Mouse (Mus musculus): ENCODE results near the gene Ttll11.
A peak's percentile ranks its signal among the peaks of the same experiment; 100 is the strongest.

Ttll11 gene

GRCm38 (mm10) chr2:35899135-35899474, 80.6 kb downstream of the Ttll11 start:
- DNase-seq = no peak

- DNase-seq = no peak
These were observed 81.1 kb downstream of the Ttll11 start for GRCm38 (mm10) chr2:35898425-35899134.

GRCm38 (mm10) chr2:35897125-35897524, 82.6 kb downstream of the Ttll11 start:
- no peak for DNase-seq

- DNase-seq = no peak
These were observed 85.2 kb downstream of the Ttll11 start for GRCm38 (mm10) chr2:35894512-35894911.

DNA sequence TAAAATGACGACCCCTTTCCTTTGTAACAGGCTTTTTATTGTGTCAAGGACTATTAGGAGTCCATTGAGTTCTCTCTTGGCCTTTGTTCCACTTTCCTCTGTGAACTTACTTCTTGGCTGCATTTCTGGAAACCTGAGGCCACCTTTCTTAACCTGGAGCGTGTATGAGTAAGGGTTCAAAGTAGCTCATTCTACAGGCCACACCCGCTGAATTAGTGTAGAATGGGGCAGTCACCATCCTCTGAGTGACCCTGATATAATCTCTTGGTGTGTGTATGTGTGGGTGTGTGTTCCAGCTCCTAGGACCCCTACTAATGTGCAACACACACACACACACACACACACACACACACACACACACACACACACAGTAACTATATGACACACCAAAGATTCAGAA, 89.1 kb downstream of the Ttll11 start:
- DNase-seq = no peak

GRCm38 (mm10) chr2:35889776-35890175, 89.9 kb downstream of the Ttll11 start:
- DNase-seq = no peak

- no peak for DNase-seq
These were observed 95.4 kb downstream of the Ttll11 start for GRCm38 (mm10) chr2:35884296-35884695.

GRCm38 (mm10) chr2:35882336-35882987, 97.3 kb downstream of the Ttll11 start:
- peak; percentile 60 for DNase-seq

- DNase-seq = no peak
These were observed 97.8 kb downstream of the Ttll11 start for GRCm38 (mm10) chr2:35881896-35882295.

DNA sequence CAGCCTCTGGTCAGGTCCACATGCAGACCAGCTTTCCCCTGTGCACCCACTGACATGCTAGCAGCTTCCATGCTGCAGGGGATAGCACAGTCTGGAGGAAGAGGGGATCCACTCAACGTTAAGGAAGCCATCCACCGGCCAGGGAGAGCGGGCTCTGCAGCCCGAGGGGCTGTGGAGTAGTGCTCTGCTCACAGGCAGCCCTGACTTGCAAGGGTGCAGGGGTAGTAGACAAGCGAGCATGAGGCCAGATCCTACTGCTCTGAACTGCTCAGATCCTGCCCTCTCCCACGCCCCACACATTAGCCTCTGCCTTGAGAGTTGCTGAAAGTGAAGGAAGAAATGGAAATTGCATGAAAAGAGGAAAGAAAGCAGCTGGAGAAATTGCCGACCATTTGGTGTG, 99.4 kb downstream of the Ttll11 start:
- no peak for DNase-seq

DNA sequence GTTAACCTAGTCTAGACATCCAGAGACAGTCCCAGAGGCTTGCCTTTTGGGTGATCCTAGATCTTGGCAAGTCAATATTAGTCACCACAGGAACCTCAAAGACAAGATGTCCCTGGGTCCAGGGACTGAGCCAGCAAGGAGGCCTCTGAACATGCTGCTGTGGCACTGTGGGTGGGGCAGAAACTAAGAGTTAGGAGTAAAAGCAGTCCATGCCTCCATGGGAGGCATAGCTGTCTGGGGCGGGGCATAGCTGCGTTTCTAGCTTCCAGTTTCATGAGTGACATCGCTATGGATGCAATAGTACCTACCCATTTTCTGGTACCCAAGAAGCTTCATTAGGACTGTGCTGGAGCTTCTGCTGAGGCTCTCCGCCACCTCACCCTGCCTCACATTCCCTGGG, 99.8 kb downstream of the Ttll11 start:
- DNase-seq = no peak

GRCm38 (mm10) chr2:35878506-35878905, 101.2 kb downstream of the Ttll11 start:
- no peak for DNase-seq

- no peak for DNase-seq
These were observed 104.1 kb downstream of the Ttll11 start for GRCm38 (mm10) chr2:35875572-35875971.

GRCm38 (mm10) chr2:35874421-35874820, 105.3 kb downstream of the Ttll11 start:
- no peak for DNase-seq

DNA sequence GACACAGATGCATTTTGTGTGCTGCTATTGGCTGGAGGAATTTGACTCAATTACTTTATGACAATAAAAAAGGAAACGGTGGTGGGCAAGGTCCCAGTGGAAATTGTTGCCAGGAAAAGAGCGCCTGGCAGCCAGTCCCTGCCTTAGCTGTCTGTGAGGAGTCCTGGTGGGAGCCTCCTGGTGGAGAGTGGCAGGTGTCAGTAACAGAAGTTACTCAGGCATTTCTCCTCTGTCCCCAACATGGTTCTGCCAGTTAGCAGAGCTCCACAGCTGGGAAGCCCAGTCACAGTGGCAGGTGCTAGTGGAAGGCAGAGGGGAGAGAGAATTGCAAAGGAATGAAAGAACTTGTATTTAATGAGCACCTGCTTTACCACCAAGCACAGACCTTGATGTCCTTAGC, 110.5 kb downstream of the Ttll11 start:
- DNase-seq = no peak

DNA sequence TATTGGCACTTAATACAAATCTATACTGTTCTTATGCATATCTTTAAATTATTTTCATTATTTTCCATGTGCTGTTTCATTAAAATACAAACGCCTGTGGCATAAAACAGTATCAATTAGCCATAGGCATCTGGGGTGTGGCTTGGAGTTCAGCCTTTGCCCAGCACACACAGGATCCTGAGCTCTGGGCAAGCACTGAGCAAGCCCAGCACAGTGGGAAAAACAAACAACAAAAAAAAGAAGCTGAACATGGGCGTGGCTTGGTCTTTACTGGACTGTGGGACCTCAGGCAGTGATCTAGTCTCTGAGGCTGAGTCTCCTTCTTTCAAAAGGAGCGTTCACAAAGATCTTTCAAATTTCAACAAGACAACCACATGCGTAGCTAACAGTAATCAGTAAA, 116.4 kb downstream of the Ttll11 start:
- no peak for DNase-seq

GRCm38 (mm10) chr2:35861185-35861584, 118.5 kb downstream of the Ttll11 start:
- no peak for DNase-seq

DNA sequence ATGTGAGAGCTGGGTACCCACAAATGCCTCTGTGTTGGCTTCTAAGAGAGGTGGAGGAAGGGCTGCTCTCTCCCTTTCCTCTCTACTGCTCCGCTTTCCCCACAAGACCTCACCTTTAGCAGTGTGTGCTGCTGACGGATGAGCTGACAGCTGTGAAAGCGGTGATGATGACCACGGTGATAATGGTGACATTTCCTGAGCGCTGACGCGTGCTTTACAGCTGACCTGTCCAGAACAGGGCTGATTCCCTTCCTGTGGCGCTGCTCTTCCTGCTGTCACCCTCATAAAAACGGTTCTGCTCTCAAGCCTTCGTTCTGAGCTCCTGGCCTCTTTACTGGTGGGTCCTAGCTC, 119.3 kb downstream of the Ttll11 start:
- DNase-seq = no peak

GRCm38 (mm10) chr2:35859708-35860393, 119.9 kb downstream of the Ttll11 start:
- DNase-seq = no peak

- no peak for DNase-seq
These were observed 121.4 kb downstream of the Ttll11 start for GRCm38 (mm10) chr2:35858281-35858680.

DNA sequence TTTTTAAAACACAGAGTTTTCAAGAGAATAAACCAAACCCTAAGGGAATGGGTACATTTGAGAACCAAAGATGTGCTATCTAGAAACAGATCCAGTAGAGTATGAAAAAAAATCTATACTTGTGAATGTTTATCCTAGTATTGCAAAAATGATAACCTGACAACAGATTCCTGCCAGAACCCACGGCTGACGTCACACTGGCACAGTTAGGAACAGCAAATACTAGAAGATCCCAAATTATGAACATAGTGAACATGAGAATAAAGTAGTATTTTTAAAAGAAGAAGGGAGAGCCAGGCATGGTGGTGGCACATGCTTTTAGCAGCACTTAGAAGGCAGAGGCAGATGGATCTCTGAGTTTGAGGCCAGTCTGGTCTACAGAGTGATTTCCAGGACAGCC, 122.8 kb downstream of the Ttll11 start:
- no peak for DNase-seq

GRCm38 (mm10) chr2:35854877-35855276, 124.8 kb downstream of the Ttll11 start:
- peak; percentile 55 for DNase-seq

- DNase-seq = no peak
These were observed 126.7 kb downstream of the Ttll11 start for GRCm38 (mm10) chr2:35852971-35853370.

GRCm38 (mm10) chr2:35852164-35852509, 127.6 kb downstream of the Ttll11 start:
- no peak for DNase-seq

Measured in thymus, postnatal 4 days (tissue).